Mouse (Mus musculus) ES-E14 (cell line): ENCODE data around the gene Kirrel3. TPM values are rescaled to one million over a fixed set of nuclear protein-coding genes. Genes with fewer than 3 reads are reported as not detected.
A peak's percentile ranks its signal among the peaks of the same experiment; 100 is the strongest.

ENCODE experiments used
- DNase-seq: peaks from one replicate; pipeline ENCODE4 v3.0.0-alpha.2; 2013; ENCODE audit warnings: low read depth, low spot score
- H3K27ac ChIP-seq: 2 replicates; pipeline ENCODE4 v1.5.1; 2012; ENCODE audit warnings: low read depth, mild to moderate bottlenecking, low read length, moderate library complexity, mixed read lengths; ENCODE audit not compliant: poor library complexity, insufficient read depth, severe bottlenecking
- H3K36me3 ChIP-seq: 2 replicates; pipeline ENCODE4 v1.6.1; 2012; ENCODE audit warnings: mild to moderate bottlenecking, low read length, moderate library complexity, mixed read lengths; ENCODE audit not compliant: control insufficient read depth, poor library complexity, insufficient read depth, severe bottlenecking
- H3K4me1 ChIP-seq, 2 experiments: fragments of 150-350 bp in 1 of 2; sonication (generic) in 1 of 2; 2 replicates each; pipeline ENCODE4 v1.6.1; 2012; ENCODE audit warnings: low read length in 2 of 2, mild to moderate bottlenecking in 1 of 2, mixed read lengths in 1 of 2; ENCODE audit not compliant: control insufficient read depth in 2 of 2, insufficient read depth in 2 of 2, poor library complexity in 1 of 2
- H3K4me3 ChIP-seq, 2 experiments: fragments of 150-350 bp in 1 of 2; sonication (generic) in 1 of 2; 2 replicates each; pipeline ENCODE4 v1.5.1; 2012; ENCODE audit warnings: low read length in 2 of 2, low read depth in 1 of 2, mild to moderate bottlenecking in 1 of 2, mixed read lengths in 1 of 2; ENCODE audit not compliant: insufficient read depth in 1 of 2, poor library complexity in 1 of 2, severe bottlenecking in 1 of 2
- H3K9ac ChIP-seq: 2 replicates; pipeline ENCODE4 v1.6.1; 2012; ENCODE audit warnings: low read depth, mild to moderate bottlenecking, low read length, mixed read lengths; ENCODE audit not compliant: poor library complexity, insufficient read depth, severe bottlenecking
- H3K9me3 ChIP-seq: fragments of 150-350 bp; sonication (generic); 2 replicates; pipeline ENCODE4 v1.6.1; 2012; ENCODE audit warnings: low read depth, mild to moderate bottlenecking, low read length; ENCODE audit not compliant: control insufficient read depth, insufficient read depth
- CHD2 ChIP-seq: IDR thresholded peaks from 2 replicates; pipeline ENCODE4 v1.6.1; 2014; ENCODE audit warnings: mild to moderate bottlenecking, low read depth, low read length, inconsistent platforms
- HCFC1 ChIP-seq: IDR thresholded peaks from 2 replicates; pipeline ENCODE4 v1.6.1; 2012; ENCODE audit warnings: low read length, inconsistent platforms, borderline replicate concordance; ENCODE audit not compliant: insufficient read depth
- MAFK ChIP-seq: IDR thresholded peaks from 2 replicates; pipeline ENCODE4 v1.6.1; 2014; ENCODE audit warnings: mild to moderate bottlenecking, low read depth, low read length, inconsistent platforms; ENCODE audit not compliant: insufficient read depth
- ZC3H11A ChIP-seq: IDR thresholded peaks from 2 replicates; pipeline ENCODE4 v1.6.1; 2012; ENCODE audit warnings: low read depth, mild to moderate bottlenecking, inconsistent platforms, low read length, borderline replicate concordance
- ZNF384 ChIP-seq: IDR thresholded peaks from 2 replicates; pipeline ENCODE4 v1.6.1; 2012; ENCODE audit warnings: low read depth, low read length, inconsistent platforms
- in situ Hi-C, 2 experiments: fragments of 600-800 bp; cut with MboI; formaldehyde crosslinking; loops; one replicate each; pipeline ENCODE4 v1.15.1; 2025; ENCODE audit warnings: low sequenced_read_pairs in 2 of 2, inconsistent platforms in 1 of 2; ENCODE audit not compliant: unreplicated experiment in 2 of 2
- total RNA-seq: library from RNA; depleted of rRNA; stranded (reverse); fragments of 300-350 nt; gene quantifications from 2 replicates; pipeline ENCODE4 v1.2.3, GENCODE M21; 2012

Kirrel3 gene
- total RNA-seq, 1 experiment: 0.67 TPM

DNA sequence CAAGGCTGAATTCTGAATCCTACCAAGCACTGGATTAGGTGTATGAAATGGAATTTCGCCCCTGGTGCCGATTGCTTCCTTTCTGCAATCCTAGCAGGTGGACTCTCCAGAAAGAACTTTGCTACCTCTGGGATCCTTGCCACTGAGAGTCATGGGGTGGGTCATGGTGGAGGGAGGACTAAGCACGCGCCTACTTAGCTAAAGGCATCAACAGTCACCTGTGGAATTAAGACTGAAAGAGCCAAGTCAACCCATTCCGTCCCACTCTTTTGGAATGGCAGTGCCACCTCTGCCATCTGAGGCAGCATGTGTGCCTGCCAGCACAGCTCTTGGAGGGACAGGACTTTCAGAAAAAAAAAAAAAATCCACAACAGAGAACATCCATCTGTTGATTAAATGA, 4.1 kb downstream of the Kirrel3 start:
- no peaks in the 10 kb centered on the region for H3K9me3 ChIP-seq
- TF ChIP-seq HCFC1: no peak
- no peak for TF ChIP-seq ZC3H11A
- no peak for TF ChIP-seq CHD2
- no peak for TF ChIP-seq MAFK
- TF ChIP-seq ZNF384: no peak
- H3K36me3 ChIP-seq: no peaks in the 10 kb centered on the region
- 0 out of 4 replicates have a peak, but pooled peaks cover 0 to 2% of the 10 kb centered on the region in 2 experiments for H3K4me1 ChIP-seq
- no peak for DNase-seq
- no peak overlapping the region for H3K27ac ChIP-seq
- in situ Hi-C loops: loop anchor here (25.0 kb wide), 2 partner anchors 673 to 1952 kb away; partner anchors contain the start of gene Fli1 (in 1 of the 2)
- no peak overlapping the region for H3K9ac ChIP-seq
- H3K4me3 ChIP-seq: no peak overlapping the region

DNA sequence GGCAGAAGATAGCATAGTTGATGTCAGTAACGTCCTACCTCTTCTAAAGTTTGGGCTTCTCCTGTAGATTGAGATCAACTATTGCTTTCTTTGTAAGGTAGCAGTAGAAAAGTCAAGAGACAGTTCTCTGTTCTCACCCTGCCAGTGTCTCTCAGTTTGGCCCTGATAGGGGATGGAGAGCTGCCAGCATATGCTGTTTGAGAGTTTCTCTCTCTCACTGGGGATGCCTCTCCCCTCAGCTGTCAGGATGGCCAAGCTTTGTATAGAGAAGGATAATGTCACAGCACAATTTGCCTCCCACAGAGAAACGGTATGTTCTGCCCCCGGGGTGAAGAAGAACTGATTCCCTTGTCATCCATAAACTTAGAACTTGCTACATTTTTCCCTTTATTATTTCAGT, 6.4 kb downstream of the Kirrel3 start:
- no peak overlapping the region for H3K9ac ChIP-seq
- in situ Hi-C loops: loop anchor here (25.0 kb wide), 2 partner anchors 670 to 1955 kb away; partner anchors contain the start of gene Fli1 (in 1 of the 2)
- no peak overlapping the region for H3K4me3 ChIP-seq
- no peak overlapping the region for H3K27ac ChIP-seq
- H3K4me1 ChIP-seq: 0 out of 4 replicates have a peak, but pooled peaks cover 0 to 2% of the 10 kb centered on the region in 2 experiments
- DNase-seq: no peak
- no peaks in the 10 kb centered on the region for H3K36me3 ChIP-seq
- no peaks in the 10 kb centered on the region for H3K9me3 ChIP-seq
- no peak for TF ChIP-seq CHD2
- TF ChIP-seq ZC3H11A: no peak
- no peak for TF ChIP-seq HCFC1
- no peak for TF ChIP-seq MAFK
- TF ChIP-seq ZNF384: no peak

DNA sequence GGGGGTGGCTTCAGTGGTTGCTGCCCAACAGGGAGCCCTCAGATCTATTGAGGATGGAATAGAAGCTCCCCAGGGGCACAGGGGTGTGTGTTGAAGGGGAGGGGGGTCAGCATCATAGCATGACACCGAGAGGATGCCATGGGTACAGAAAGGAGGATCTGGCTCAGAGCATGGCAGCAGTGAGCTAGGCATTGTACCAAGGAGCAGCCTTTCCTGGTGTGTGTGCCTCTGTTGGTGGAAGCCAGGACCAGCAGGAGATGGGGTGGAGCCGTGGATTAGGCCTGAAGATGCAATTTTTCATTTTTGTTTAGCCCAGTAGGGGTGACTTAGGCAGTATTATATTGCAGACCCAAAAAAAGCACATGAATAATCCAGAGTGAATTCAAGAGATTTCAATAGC, 7.9 kb downstream of the Kirrel3 start:
- TF ChIP-seq HCFC1 (no peak), ZC3H11A (no peak), ZNF384 (no peak), CHD2 (no peak), MAFK (no peak)
- no peaks in the 10 kb centered on the region for H3K4me1 ChIP-seq
- H3K9me3 ChIP-seq: no peaks in the 10 kb centered on the region
- no peaks in the 10 kb centered on the region for H3K36me3 ChIP-seq
- no peak overlapping the region for H3K9ac ChIP-seq
- H3K27ac ChIP-seq: no peak overlapping the region
- in situ Hi-C loops: loop anchor here (25.0 kb wide), 2 partner anchors 669 to 1956 kb away; partner anchors contain the start of gene Fli1 (in 1 of the 2)
- H3K4me3 ChIP-seq: no peak overlapping the region
- no peak for DNase-seq

- no peaks in the 10 kb centered on the region for H3K9me3 ChIP-seq
- in situ Hi-C loops: loop anchor here (25.0 kb wide), 2 partner anchors 664 to 1961 kb away; partner anchors contain the start of gene Fli1 (in 1 of the 2)
- TF ChIP-seq MAFK: no peak
Measured at GRCm38 (mm10) chr9:34498126-34498525, 12.4 kb downstream of the Kirrel3 start.

GRCm38 (mm10) chr9:34498651-34499050, 13.0 kb downstream of the Kirrel3 start:
- H3K9ac ChIP-seq: no peak overlapping the region
- no peak overlapping the region for H3K4me3 ChIP-seq
- no peaks in the 10 kb centered on the region for H3K36me3 ChIP-seq
- in situ Hi-C loops: loop anchor here (25.0 kb wide), 2 partner anchors 664 to 1961 kb away; partner anchors contain the start of gene Fli1 (in 1 of the 2)
- no peaks in the 10 kb centered on the region for H3K4me1 ChIP-seq
- DNase-seq: peak; percentile 51
- no peak overlapping the region for H3K27ac ChIP-seq
- TF ChIP-seq ZC3H11A (peak; percentile 44; the same call in 1 of the 2 replicates), CHD2 (no peak)
- H3K9me3 ChIP-seq: no peaks in the 10 kb centered on the region

More at GRCm38 (mm10) chr9:34498126-34498525, 12.4 kb downstream of the Kirrel3 start:
- H3K9ac ChIP-seq: no peak overlapping the region
- no peak overlapping the region for H3K4me3 ChIP-seq
- no peak overlapping the region for H3K27ac ChIP-seq
- H3K4me1 ChIP-seq: no peaks in the 10 kb centered on the region
- no peaks in the 10 kb centered on the region for H3K36me3 ChIP-seq
- DNase-seq: no peak
